Mouse (Mus musculus): ENCODE data around the gene Hdgfl1.

The Hdgfl1 gene

DNA sequence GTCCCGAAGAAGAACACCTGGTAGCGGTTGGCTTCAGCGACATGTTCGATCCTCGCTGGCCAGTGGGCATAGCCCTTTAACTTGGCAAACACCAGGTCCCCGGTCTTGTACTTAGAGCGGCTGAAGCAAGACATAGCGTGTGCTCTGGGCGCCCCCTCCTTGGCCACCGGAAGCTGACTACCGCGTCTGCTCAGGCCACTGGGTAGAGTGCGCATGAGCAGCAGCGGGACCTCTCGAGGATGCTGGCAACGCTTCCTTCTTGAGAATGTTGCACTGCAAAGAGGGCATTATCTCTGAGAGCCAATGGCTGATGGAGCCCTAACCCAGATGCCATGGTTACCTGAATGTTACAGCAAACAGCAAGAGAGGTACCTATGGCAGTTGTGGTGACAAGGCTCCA, at the start of gene Hdgfl1:
Gene Hdgfl1 (minus strand): TSS at position 211 of the 400 bp plus-strand sequence.
- ATAC-seq (ENCODE audit: low TSS enrichment) = no peak

DNA sequence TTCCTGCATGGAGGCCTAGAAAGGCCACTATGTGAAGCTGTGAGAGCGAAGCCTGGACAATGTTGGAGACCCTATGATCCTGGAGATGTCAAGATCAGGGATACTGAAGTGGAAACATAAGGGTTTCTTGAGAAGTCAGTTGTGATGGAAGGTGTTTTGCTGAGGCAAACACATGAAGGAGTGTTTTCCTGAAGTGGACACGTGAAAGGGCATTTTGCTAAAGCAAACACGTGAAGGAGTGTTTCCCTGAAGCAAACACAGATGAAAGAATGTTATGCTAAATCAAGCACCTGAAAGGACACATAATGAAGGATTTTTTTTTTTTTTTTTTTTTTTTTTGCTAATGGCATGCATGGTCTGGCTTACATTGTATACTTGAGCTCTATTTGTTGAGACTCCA, 25.5 kb upstream of the Hdgfl1 start:
- ATAC-seq (ENCODE audit: low TSS enrichment) = no peak

DNA sequence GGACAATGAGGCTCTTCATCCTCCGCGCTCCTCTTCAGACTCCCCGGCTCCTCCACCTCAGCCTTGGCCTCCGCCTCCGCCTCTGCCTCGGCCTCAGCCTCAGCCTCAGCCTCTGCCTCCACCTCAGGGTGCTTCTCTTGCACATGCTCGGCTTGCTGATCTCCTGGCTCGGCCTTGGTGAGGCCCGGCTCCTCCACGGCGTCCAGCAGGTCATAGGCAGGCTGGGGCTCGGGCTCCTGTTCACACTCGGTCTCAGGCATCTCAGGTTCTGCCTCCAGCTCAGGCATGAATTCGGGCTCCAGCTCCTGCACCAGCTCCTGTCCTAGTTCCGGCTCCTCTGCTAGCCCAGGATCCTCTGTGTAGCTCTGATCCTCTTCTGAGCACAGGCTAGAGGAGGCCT, 541 bp downstream of the Hdgfl1 start:
- no peak for ATAC-seq (ENCODE audit: low TSS enrichment)

DNA sequence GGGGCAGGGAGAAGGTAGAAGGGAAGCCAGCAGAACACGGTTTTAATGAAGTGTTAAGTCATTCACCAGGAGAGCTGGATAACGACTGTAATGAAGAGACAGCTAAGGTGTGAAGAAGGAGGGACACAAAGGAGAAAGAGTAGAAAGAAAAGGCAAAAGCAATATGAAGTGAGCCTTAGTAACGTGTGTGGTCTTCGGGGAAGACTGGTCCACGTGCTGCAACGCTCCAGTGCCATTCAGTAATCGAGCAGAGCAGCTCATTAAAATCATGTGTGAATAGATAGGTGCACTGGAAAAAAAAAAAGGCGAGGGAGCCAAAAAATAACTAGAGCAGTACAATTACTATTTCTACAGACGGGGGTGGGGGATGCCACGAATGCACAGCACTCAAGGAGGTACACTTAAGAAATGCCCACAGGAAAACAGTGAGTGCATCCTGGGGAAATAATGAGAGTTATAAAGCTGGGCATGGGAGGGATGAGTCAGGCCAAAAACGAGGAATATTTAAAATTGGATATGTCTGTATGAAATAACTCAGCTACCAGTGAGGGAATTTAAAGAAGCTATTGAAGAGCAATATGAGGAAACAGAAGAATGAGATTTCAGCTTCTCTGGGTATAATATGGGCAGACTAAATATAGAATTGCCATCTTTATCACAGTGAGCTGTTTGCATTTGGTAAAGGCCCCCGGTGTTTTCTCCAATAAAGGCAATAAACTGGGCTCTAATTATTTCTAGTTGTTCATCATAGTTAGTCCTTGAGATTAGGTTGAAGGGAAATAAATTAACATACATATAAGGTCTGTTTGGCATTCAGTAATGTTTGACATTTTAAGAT, 7.8 kb downstream of the Hdgfl1 start:
- peak; percentile 65 for ATAC-seq (ENCODE audit: low TSS enrichment)

DNA sequence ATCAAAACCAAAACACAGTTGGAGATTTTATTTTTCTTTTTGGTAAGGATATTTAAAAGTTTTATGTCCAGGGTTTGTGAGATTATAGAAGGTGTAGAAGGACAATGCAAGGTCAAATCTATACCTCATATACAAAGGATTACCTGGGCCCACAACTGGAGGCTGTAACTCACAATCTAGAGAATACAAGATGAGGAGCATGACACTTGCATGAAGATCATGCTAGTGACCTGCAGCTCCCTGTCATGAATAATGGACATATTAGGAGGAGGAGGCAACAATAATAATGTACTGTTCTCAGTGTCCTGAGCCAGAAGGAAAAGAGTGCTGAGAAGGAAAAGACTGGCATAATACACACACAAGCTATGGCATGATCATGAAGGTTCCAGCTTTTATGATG, 17.1 kb downstream of the Hdgfl1 start:
- ATAC-seq (ENCODE audit: low TSS enrichment) = no peak

DNA sequence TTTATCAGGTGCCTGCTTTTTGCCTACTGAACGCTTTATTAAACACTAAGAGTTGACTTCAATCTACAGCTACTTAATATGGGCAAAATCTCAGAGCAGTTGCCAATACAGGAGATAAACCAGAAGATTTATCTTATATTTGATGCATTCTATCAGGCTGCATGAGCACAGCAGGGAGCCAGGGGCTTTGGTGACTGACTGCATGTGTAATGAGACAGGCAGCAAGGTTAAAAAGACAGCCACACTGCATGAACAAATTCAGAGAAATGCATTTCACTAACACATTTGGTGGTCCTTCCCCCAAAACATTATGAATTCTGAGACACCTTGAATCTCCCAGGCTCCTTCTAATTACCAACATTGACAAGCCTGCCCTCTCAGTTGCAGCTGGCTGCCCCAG, 17.6 kb downstream of the Hdgfl1 start:
- no peak for ATAC-seq (ENCODE audit: low TSS enrichment)

DNA sequence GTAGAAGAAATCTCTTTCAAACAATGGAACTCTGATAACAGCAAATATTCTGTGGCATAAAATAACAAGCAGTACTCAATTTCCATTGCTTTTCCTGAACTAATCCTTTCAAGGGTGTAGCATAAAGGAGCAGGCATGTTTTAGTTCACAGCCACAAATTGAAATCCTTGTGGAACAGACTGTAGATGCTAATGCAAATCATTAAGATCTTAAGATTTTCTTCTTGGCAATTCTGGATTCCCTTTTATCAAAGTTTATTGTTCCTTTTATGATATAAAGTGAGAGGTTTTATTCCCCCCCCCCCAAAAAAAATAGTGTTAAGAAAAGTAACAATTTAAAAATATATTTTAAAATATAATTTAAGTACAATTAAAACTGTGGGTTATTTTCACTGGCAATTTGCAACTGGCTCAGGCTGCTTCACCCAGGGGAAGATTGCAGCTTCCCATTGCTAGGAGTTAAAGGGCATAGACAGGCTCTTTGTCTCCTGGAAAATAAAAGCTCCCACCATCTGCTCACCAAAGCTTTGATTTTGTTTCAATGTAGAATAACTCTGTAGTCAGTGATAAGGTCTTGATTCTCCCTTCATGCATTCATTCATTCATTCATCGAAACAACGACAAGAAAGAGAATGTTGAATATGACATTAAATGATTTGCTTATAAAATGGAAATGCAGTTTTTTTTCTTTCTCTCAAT, 24.1 kb downstream of the Hdgfl1 start:
- ATAC-seq (ENCODE audit: low TSS enrichment) = no peak

DNA sequence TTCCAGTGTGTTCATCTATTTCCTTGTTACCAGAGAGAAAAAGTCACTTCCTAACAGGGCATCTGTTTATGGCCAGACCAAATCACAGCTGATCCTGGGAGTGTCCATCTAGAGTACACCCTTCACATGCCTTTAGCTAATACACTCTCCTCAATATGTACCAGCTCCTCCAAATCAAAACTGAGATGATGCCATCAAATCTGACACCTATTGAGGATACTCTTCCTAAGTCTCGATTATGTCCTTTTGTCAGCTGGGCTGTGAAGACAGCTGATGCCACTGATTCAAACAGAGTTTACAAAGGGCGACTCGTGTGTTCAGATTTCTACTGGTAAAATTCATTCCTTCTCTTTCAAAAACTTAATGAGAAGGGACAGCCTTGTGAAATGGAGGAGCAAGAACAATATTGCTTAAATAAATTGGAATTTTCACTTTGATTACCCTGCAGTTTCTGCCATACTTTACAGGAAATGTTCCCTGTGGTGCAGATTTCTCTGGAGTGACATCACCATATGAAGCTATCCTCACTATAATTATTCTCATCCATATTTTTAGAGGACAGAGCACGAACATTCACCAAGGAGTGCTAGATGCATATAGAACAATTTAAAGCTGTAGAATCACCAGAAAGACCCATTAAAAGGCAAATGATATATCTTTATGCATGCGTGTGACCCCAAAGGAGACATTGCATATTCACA, 24.8 kb downstream of the Hdgfl1 start:
- ATAC-seq (ENCODE audit: low TSS enrichment) = peak; percentile 47; the same call in 1 of the 2 replicates

DNA sequence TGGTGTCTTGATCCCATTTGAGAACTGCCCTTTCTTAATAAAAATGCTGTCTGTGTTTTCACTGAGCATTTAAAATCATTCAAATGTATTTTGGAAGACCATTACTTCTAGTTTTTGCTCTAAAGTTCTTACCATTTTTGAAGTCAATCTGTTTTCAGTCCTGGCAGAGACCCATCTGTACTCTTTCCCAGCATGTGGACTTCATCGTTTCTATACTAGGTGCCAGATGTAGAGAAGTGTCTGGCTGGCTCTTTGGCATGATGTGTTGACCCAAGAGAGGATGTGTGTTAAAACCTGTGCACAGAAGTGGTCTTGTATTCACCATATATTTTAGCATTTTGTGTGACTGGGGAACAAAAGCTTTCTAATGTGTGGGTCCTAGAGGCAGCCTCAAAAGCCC, 25.9 kb downstream of the Hdgfl1 start:
- no peak for ATAC-seq (ENCODE audit: low TSS enrichment)

DNA sequence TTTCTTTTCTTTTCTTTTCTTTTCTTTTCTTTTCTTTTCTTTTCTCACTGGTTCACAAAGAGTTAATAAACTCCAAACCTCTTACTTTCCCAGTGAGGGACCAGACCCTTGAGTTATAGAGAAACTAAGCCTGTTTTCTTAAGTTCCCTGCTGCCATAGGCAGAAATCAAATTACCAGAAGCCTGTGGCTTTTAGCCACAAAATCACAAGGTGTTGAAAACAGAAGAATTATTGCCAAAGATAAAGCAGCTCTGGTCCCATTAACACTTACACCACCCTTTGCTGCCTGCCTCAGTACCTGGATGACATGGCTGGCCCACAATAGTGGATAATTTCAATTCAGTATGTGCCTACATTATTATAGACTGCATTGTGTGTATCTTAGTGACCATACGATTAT, 35.0 kb downstream of the Hdgfl1 start:
- ATAC-seq (ENCODE audit: low TSS enrichment) = no peak

DNA sequence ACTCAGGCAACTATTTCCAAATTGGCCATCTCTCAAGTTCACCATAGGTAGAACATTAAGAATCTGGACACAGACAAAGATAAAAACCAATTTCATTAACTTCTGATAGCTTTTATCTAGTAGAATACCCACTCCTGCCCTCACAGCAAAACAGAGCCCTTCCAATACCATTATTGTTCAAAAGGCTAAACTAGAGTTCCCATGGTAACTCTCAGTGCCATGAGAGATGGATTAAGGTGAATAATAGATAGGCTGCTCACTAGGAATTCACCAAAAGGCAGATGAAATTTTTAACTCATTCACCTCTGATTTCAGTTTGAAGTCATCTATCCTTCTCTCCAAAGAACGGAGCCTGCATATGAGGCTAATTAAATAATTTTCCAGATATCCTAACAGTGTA, 45.7 kb downstream of the Hdgfl1 start:
- no peak for ATAC-seq (ENCODE audit: low TSS enrichment)

DNA sequence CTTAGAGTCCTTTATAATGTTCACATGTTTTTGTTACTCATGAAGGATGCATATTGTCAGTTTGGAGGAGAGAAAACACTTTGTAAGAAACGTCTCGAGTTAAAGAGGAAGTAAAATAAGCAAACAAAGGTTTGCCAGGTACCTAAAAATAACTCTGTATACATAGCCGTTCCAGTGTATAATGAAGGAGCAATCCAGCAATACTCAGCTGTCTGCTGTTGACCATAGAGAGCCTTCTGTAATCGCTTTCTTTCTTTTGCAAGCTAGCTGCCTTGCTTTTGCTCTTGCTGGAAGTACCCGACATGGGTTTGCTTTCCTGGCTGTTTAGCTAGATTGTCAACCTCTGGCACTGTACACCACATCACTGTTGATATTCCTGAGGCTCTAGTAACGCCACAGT, 48.6 kb downstream of the Hdgfl1 start:
- ATAC-seq (ENCODE audit: low TSS enrichment) = no peak

DNA sequence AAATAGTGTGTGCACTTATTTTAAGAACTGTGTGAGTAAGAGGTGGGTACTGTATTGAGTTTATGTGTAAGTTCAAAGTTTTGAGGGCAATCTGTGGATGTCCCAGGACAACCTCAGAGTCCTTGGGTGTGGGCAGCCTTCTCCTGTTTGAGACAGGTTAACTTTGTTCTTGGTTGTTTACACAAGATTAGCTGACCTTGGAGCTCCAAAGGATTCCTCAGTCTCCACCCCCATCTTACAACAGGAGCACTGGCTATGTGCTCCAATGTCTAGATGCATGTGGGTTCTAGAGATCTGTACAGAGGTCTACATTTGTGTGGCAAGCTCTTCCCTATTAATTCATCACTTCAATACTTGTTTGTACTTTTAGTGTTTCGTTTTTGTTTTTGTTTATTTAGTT, 49.0 kb downstream of the Hdgfl1 start:
- no peak for ATAC-seq (ENCODE audit: low TSS enrichment)

DNA sequence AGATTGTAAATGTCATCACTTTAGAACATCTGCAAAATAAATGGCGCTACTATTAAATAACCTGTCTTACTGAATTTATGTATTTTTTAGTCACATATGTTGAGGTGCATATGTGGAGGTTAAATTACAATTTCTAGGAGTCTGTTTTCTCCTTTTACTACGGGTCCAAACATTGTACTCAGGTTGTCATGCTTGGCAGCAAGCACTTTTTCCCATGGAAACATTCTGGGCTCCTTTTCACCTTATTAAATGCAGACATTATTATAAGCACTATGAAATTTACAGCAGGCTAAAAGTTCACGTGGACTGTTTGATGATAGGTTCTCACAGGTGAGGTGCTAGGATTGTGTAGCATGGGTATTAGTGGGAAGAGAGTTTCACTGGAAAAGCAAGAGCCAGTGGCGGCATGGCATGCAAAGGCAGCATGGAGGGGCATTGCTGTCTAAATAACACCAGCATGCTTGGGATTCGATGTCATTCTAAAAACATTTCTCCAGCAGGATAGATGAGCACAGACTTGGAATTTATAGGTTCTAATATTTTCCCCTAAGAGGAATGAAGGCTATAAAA, 50.7 kb downstream of the Hdgfl1 start:
- no peak for ATAC-seq (ENCODE audit: low TSS enrichment)

Data from frontal cortex, adult (tissue).